Mouse (Mus musculus): Measurements from ENCODE around the gene Aspm. TPM values are rescaled to one million over a fixed set of nuclear protein-coding genes. Genes with fewer than 3 reads are reported as not detected.
"Not testable (repeated sequence)": the region's sequence is repeated elsewhere in the genome, so short reads cannot be mapped to it uniquely, and the experiment has no call there.

Gene Aspm
- total and polyA plus RNA-seq, 2 experiments from 2014 or later = 2.9 to 6.3 TPM

DNA sequence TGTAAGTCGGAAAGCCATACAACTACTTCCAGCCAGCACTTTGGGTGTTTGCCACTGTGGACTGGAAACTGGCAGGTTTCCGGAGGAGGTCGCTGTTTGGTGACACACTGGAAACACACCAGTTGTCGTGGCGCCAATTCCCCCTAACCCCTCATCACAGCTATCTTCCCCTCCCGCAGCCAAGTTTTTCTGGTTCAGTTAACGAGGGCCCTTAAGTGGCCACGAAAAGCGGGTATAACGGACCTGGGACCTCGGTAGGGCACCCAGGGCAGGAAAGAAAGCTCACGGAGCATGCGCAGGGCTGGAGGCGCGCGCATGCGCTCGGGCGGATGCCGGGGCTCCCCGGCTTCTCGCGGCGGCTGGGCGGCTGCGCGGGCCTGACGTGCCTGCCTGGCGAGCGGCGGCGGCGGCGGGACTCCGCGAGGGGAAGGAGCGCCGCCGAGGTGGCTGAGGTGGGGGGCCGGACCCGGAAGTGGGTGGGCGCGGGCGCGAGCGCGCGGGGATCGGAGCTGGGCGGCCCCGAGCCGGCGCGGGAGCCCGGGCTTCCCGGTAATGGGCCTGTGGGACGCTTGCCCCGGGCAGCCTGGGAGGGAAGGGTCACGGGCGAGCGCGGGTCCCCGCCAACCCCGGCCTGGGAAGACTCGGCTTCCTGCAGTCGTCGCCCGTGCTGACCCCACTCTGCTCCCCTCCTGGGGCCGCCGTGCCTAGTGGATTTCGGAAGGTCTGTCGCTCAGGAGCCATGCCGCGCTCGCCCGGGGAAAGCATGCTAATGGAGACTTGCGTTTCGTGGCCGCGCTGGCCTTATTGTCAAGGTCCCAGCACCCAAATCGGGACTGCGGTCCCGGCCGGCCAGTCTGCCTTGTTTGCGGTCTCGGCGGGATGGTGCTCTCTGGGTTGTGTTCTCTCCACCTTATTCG, 32.4 kb upstream of the Aspm start, which contains the start of gene Zbtb41:
Gene Zbtb41, plus strand, starts transcription at position 414 of the 917 bp plus-strand sequence.
- WGBS = under 1% methylated on average over 66 of the region's 88 CpGs

DNA sequence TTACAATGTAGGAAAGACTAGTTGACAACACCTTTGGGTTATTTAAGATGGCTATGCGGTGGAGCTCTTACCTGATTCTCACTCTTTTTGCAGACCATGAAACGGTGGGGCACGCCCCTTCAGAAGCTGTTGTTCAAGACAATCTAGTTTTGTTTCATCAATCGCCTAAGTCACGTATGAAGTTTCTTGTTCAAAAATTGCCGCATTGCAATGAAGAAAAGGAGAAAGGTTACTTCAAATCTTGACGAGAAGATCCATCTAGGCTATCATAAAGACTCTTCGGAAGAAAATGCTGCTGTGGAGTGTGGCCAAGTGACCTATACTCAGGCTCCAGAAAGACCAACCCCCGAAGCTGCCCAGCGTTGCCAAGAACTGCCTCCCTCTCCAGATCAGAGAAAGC, 31.6 kb upstream of the Aspm start:
- 13% methylated on average over 10 of the region's 10 CpGs for WGBS
- H3K4me2 ChIP-seq (ENCODE audit: low read depth, low read length) = peak overlapping the region; percentile 63
- H3K36me3 ChIP-seq (ENCODE audit: insufficient read depth, low read length) = no peaks in the 10 kb centered on the region
- H3K27ac ChIP-seq = peak overlapping the region; percentile 91
- ATAC-seq = no peak
- H3K27me3 ChIP-seq (ENCODE audit: insufficient read depth, low read length) = no peaks in the 10 kb centered on the region
- DNase-seq (ENCODE audit: low spot score) = peak; percentile 13
- peak overlapping the region; percentile 89 for H3K9ac ChIP-seq (replicated peaks; ENCODE audit: low read length)
- no peaks in the 10 kb centered on the region for H3K9me3 ChIP-seq (ENCODE audit: low read length)
- peaks cover 23% of the 10 kb centered on the region for H3K4me1 ChIP-seq (ENCODE audit: insufficient read depth, low read length)
- peak overlapping the region; percentile 92 for H3K4me3 ChIP-seq (ENCODE audit: low read length)
- no peak for TF ChIP-seq CTCF (IDR thresholded peaks at IDR 0.05; ENCODE audit: low read depth)

More for the DNA sequence above, 32.4 kb upstream of the Aspm start, which contains the start of gene Zbtb41:
- Histone ChIP-seq H3K4me3 (ENCODE audit: low read length) (peak within 1 kb of the TSS; percentile 92), H3K27me3 (ENCODE audit: insufficient read depth, low read length) (no peaks in the 10 kb centered on the region), H3K9me3 (ENCODE audit: low read length) (no peaks in the 10 kb centered on the region), H3K4me2 (ENCODE audit: low read depth, low read length) (peak within 1 kb of the TSS; percentile 63), H3K27ac (peak within 1 kb of the TSS; percentile 91), H3K36me3 (ENCODE audit: insufficient read depth, low read length) (no peaks in the 10 kb centered on the region), H3K9ac (replicated peaks; ENCODE audit: low read length) (peak within 1 kb of the TSS; percentile 89), H3K4me1 (ENCODE audit: insufficient read depth, low read length) (peaks cover 23% of the 10 kb centered on the region)
- DNase-seq (ENCODE audit: low spot score) (peak; percentile 95), ATAC-seq (peak; percentile 97)
- TF ChIP-seq CTCF (IDR thresholded peaks at IDR 0.05; ENCODE audit: low read depth) = peak; percentile 75

DNA sequence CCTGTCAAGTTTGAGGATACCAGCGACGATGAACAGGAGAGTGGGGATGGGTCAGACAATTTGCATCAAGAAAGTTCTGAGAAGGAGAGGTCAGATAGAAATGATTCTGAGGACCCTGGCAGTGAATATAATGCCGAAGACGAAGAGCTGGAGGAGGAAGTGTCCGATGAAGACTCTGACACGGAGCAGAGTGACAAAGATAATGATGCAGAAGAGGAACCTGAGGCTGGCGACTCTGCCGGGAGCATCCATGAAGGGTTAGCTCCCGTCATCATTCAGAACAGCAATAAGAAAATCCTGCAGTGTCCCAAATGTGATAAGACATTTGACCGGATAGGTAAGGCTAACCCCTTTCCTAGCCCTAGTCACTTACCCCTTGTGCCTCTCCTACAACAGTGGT, 30.6 kb upstream of the Aspm start:
- 33% methylated on average over 10 of the region's 10 CpGs for WGBS

DNA sequence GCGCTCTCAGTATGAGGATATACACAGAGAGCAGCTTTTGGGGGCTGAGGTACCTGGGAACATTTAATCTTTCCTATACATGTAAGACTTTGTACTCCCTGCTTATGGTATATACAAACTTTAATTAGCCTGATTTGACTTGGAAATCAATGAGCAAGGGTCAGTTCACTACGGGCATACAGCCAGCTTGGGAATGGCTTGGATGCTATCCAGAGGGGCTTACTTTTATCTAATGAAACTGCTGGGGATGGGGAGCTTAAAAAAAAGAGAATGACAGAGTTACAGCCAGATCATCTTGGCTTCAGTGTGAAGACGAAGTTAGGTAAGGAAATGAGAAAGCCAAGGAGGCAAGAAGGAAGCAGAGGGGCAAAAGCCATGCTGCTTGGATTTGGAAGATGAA, 29.6 kb upstream of the Aspm start:
- no peak for TF ChIP-seq CTCF (IDR thresholded peaks at IDR 0.05; ENCODE audit: low read depth)
- 21% methylated on average over 3 of the region's 3 CpGs for WGBS
- no peak overlapping the region for H3K27ac ChIP-seq
- no peaks in the 10 kb centered on the region for H3K9me3 ChIP-seq (ENCODE audit: low read length)
- ATAC-seq = no peak
- H3K4me3 ChIP-seq (ENCODE audit: low read length) = peak overlapping the region; percentile 29
- peak overlapping the region; percentile 63 for H3K4me2 ChIP-seq (ENCODE audit: low read depth, low read length)
- peaks cover 6% of the 10 kb centered on the region; the same call in 1 of the 2 replicates for H3K36me3 ChIP-seq (ENCODE audit: insufficient read depth, low read length)
- H3K27me3 ChIP-seq (ENCODE audit: insufficient read depth, low read length) = no peaks in the 10 kb centered on the region
- H3K4me1 ChIP-seq (ENCODE audit: insufficient read depth, low read length) = peaks cover 23% of the 10 kb centered on the region
- H3K9ac ChIP-seq (replicated peaks; ENCODE audit: low read length) = peak overlapping the region; percentile 21; the same call in 1 of the 2 replicates
- DNase-seq (ENCODE audit: low spot score) = peak; percentile 38

More for the DNA sequence above, 30.6 kb upstream of the Aspm start:
- H3K27me3 ChIP-seq (ENCODE audit: insufficient read depth, low read length) = no peaks in the 10 kb centered on the region
- H3K9ac ChIP-seq (replicated peaks; ENCODE audit: low read length) = 0 out of 2 replicates have a peak overlapping the region, but pooled peaks have one; percentile 28
- no peak overlapping the region for H3K27ac ChIP-seq
- peaks cover 23% of the 10 kb centered on the region for H3K4me1 ChIP-seq (ENCODE audit: insufficient read depth, low read length)
- H3K4me3 ChIP-seq (ENCODE audit: low read length) = peak overlapping the region; percentile 92
- no peak for TF ChIP-seq CTCF (IDR thresholded peaks at IDR 0.05; ENCODE audit: low read depth)
- 0 out of 2 replicates have a peak, but pooled peaks cover under 1% of the 10 kb centered on the region for H3K36me3 ChIP-seq (ENCODE audit: insufficient read depth, low read length)
- ATAC-seq (no peak), DNase-seq (ENCODE audit: low spot score) (no peak)
- no peaks in the 10 kb centered on the region for H3K9me3 ChIP-seq (ENCODE audit: low read length)
- peak overlapping the region; percentile 63 for H3K4me2 ChIP-seq (ENCODE audit: low read depth, low read length)

DNA sequence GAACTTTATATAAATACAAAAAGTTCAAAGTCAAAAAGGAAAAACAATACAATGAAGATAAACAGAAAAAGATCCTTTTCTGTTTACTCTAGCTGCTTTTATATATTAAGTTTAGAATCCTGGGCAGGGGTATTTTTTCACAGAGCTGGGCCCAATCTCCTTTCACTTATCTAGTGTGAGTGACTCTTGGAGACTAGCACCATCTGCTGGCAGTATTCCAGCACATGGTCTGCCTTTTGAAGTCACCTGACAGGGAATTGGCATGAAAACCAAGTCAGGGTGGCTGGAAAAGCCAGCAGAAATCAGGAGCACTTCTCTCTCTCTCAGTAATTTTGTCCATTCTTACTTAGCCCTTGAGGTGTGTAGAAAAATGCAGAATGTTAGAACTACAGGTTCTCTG, 16.2 kb upstream of the Aspm start:
- 0 out of 2 replicates have a peak, but pooled peaks have one; percentile 38 for ATAC-seq
- Histone ChIP-seq H3K9me3 (ENCODE audit: low read length) (no peaks in the 10 kb centered on the region), H3K4me1 (ENCODE audit: insufficient read depth, low read length) (no peaks in the 10 kb centered on the region), H3K4me2 (ENCODE audit: low read depth, low read length) (no peak overlapping the region), H3K27me3 (ENCODE audit: insufficient read depth, low read length) (no peaks in the 10 kb centered on the region), H3K27ac (no peak overlapping the region), H3K36me3 (ENCODE audit: insufficient read depth, low read length) (peaks cover 31% of the 10 kb centered on the region), H3K4me3 (ENCODE audit: low read length) (no peak overlapping the region), H3K9ac (replicated peaks; ENCODE audit: low read length) (no peak overlapping the region)
- DNase-seq (ENCODE audit: low spot score) = peak; percentile 86
- TF ChIP-seq CTCF (IDR thresholded peaks at IDR 0.05; ENCODE audit: low read depth) = peak; percentile 54

DNA sequence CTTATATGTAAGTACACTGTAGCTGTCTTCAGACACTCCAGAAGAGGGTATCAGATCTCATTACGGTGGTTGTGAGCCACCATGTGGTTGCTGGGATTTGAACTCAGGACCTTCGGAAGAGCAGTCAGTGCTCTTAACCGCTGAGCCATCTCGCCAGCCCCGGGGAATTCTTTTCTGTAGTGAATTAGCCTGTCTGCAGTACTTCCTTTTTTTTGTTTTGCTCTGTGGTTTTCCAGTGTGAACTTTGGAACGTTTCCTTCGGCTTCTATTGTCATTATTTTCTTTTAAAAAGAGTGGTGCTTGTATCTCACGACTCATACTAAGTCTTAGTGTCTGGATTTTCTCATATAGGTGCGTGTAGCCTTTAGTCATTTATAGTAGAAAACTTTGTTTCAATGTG, 11.5 kb upstream of the Aspm start:
- H3K9me3 ChIP-seq (ENCODE audit: low read length); H3K27ac ChIP-seq; DNase-seq (ENCODE audit: low spot score); ATAC-seq; H3K4me1 ChIP-seq (ENCODE audit: insufficient read depth, low read length); H3K4me3 ChIP-seq (ENCODE audit: low read length); H3K27me3 ChIP-seq (ENCODE audit: insufficient read depth, low read length); H3K9ac ChIP-seq (replicated peaks; ENCODE audit: low read length); H3K4me2 ChIP-seq (ENCODE audit: low read depth, low read length): not testable (repeated sequence)
- peaks cover 19% of the 10 kb centered on the region for H3K36me3 ChIP-seq (ENCODE audit: insufficient read depth, low read length)
- WGBS = 91% methylated on average over 9 of the region's 9 CpGs
